Mouse (Mus musculus): ENCODE measurements around the gene Kcne4.
A peak's percentile ranks its signal among the peaks of the same experiment; 100 is the strongest.
"Not testable (repeated sequence)": the region's sequence is repeated elsewhere in the genome, so short reads cannot be mapped to it uniquely, and the experiment has no call there.

Kcne4 gene

DNA sequence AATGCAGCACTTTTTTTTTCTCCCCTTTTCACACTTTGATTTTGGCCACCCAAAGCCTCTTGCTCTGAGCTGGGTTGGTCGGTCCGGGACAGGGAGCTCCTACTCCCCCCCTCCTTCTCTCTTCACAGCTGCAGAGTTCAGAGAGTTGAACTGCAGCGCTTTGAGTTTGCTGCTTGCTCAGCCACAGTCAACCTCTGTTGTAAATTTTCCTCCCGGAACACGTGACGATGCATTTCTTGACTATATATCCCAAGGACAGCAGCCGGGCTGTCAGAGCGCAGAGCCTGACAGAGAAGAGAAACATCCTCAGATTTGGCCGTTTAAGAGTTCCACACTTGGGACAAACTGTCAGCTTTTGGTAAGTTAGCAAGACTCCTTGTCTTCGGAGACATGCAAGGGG is at the start of gene Kcne4:
Gene Kcne4, plus strand, starts transcription at position 120 of the 400 bp plus-strand sequence.
- DNase-seq (ENCODE audit: low read depth, low spot score): no peak

DNA sequence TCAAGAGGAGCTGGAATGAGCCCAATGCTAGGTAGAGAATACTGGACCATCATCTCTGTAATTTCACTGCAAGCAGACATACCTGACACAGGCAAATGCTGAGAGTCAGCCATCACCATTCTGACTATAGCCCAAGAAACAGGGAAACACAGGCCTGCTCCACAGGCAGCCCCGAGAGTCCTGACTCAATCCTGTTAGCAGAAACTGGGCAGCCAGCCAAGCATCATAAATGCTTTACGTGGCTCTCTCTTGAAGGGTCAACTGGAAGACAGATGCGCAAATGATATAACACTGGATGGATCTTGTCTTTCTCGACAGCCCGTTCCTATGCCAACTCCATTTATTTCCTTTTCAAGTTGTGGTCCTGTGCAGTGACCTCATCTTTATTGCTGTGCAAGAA is 34.7 kb upstream of the Kcne4 start:
- DNase-seq (ENCODE audit: low read depth, low spot score): no peak

DNA sequence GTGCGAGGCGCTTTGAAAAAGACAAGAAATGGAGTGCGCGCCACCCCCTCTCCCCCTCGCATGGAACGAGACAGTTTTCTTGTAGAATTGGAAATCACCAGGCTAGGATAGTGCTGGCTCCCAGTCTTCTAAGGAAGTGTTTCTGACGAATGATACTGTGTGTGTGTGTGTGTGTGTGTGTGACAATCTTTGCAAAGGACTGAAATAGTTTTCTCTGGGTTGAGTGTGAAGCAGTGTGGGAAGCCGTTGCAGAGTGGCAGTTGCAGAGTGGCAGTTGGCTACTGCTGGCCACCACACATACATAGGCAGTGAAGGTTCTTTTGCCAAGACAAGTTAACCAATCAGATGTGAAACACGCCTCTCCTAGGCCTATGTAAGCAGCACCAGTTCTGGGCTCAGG is 31.6 kb upstream of the Kcne4 start:
- DNase-seq (ENCODE audit: low read depth, low spot score): not testable (repeated sequence)

DNA sequence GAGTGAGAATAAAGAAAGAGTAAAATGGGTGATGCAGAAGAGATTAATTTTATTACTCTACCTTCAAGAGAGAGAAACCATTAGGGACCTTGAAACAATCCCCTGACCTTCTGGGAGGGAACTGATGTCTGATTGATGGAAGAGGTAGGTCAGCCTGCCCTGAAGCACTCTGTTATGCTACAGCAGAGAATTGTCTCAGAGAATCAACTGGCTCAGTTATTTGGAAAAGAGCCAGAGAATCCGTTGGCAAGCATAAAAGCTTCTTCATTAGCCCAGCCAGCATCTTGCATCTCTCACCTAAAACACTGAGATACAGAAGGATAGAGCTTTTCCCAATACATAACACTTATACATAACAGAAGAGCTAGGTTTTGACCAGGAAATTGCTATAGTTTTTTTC is 26.8 kb upstream of the Kcne4 start:
- DNase-seq (ENCODE audit: low read depth, low spot score): no peak

DNA sequence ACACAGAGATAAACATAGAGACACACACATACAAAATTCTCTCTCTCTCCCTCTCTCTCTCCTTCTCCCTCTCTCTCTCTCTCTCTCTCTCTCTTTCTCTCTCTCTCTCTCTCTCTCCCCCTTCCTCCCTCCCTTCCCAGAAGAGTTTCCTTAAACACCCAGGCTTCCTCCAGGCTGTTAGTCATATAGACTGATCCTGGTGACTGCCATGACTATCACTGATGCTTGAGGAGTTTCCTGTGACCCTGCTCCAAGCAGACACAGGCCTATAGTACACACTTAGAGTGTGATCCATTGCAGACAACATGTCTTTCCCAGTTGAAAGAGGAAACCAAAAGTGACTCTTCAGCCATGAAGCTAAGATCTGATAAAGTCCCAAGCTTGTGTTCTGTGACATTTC is 9.1 kb upstream of the Kcne4 start:
- no peak for DNase-seq (ENCODE audit: low read depth, low spot score)

DNA sequence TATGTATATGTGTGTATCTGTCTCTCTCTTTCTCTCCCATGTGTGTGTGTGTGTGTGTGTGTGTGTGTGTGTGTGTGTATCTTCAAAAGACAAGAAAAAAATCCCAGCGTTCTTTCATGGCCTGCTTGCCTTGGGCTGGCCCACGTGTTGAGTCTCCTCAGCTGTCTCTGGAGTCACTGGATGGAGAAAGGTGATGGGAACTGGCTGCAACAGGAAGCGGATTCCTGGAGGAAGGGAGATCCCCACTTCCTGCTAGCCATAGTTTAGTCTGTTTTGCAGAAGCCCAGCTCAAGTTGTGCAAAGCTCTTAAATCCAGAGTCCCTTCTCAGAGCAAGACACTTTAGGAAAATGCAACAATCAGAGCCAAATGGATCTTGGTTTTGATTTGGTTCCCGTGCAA is 6.7 kb upstream of the Kcne4 start:
- DNase-seq (ENCODE audit: low read depth, low spot score): no peak

DNA sequence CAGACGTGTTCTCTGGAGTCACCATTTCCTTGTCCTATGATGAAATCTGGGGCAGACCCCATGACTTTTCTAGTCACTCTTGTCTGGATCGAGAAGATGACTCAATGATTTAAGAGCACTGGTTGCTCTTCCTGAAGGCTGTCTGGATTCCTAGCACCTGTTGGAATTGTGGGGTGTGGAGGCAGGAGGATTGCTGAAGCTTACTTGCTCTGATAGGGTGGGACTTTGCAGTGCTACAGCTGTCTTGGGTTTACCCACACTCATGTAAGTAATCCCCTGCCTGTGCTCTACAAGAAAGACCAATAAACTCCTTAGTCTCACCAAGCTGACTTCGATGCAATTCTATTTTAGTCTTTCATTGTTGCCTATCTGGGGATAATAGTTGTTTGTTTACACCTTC is 5.7 kb upstream of the Kcne4 start:
- no peak for DNase-seq (ENCODE audit: low read depth, low spot score)

DNA sequence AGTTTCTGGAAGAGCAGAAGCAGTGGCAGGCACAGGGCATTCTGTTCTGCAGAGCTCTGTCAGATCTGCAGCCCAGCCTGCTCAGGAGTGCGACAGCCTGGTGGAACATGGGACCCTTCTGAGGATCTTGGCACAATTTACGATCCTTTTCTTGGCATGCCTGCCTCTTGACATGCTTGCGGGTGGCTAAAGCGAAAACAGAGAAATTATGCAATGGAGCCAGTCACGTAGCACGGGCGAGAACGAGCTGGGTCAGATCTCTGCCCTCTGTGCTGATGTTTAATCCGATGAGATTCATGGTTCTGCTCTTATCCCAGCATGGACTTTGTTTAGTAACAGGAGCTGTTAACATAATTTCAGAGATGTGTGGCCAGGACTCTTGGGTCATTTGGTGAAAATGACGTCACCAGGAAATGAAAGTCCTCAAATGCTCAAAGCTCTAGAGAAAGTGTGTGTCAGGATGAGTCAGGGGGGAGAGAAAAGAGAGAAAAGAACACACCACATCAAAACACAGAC is 4.5 kb upstream of the Kcne4 start:
- no peak for DNase-seq (ENCODE audit: low read depth, low spot score)

DNA sequence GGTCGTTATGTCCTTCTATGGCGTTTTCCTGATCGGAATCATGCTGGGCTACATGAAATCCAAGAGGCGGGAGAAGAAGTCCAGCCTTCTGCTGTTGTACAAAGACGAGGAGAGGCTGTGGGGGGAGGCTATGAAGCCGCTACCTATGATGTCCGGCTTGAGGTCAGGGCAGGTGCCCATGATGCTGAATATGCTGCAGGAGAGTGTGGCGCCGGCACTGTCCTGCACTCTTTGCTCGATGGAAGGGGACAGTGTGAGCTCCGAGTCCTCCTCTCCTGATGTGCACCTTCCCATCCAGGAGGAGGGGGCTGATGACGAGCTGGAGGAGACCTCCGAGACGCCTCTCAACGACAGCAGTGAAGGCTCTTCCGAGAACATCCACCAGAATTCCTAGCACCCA is 1.2 kb downstream of the Kcne4 start:
- no peak for DNase-seq (ENCODE audit: low read depth, low spot score)

DNA sequence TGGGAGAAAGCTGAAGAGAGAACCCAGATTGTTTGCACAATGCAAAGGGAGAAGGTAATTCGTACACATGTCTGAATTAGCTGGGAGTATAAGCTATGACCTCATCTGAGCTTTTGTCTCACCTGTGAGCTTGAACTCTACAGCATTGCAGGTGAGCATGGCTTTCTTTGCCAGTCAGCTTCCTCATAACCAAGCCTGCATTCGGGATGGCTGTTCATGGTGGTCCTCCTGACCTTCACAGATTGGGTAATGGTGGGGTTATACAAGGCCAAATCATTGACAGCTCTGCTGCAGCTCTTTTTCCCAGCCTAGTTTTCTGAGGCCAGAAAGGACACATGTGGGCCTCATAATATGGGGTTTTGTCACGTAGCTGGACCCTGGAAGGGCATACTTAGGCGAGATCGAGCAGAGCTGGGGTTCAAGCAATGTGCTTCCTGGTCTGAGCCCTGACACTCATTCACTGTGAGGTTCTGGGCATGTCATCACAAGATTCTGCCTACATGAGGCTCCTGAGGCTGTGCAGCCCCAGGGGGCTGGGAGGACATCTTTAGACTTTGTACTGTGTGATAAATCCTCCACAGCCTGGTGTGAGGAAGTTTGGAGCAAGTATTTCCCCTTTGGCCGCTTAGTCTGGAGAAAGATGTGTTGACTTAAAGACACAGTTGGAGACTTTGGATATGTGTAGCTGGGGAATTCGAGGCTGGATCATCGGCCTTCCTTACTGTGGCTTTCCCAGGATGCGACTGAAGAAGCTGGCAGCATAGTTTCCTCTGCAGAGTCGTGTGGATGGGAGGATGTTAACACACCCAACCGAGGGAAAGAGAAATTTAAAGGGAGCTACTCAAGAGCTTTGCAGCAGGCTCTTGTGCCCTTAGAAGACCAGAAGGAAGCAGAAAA is 2.3 kb downstream of the Kcne4 start:
- no peak for DNase-seq (ENCODE audit: low read depth, low spot score)

DNA sequence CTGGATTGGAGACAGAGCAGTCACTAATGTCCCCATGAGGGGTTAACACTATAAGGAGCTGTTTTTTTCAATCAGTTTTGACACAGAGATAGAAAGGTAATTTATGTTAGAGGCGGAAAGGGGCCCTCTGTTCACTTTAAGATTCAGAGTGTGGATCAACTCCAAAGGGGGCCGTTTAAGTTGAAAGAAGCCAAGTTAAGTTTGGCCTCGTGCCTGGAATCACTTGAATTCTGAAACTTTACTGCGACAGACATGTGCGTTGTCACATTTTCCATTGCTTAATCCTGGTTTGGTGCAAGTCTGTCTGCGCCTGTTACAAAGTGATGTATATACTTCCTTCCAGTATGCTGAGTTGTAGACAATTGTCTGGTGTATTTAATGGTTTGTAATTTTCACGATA is 3.0 kb downstream of the Kcne4 start:
- DNase-seq (ENCODE audit: low read depth, low spot score): no peak

DNA sequence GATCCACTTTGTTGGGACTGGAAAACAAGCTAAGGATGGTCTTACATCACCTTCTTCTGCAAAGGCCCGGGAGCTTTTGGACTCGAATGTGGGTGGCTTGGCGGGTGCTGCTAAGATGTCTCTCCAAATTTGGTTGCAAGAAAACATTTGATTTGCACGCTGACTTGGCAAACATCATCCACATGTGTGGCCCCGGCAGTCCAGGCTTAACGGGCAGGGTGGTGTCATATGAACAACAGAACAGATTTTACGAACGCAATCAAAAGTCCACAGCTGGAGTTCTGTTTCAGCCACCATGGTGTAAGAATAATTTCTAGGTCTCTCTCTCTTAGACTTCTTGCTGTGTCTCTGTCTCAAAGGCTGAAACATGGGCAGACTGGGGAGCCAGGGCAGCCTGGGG is 3.6 kb downstream of the Kcne4 start:
- DNase-seq (ENCODE audit: low read depth, low spot score): no peak

DNA sequence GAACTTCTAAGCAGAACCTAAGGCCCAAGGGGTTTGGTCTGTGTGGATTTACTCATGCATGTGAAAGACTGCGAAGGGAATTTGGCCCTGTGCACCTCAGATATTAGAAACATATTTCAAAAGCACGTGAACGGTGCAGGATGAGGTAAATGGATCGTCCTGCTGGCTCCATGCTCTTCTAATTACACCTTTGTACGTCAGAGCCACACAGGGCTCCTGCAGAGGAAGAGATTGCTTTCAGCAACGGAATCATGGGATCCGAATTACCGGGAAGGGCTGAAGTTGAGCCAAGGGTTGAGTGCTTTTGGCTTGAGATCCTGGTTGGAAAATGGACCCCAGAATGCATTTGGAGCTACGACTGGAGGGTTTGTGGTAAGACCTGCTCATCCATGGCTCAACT is 4.6 kb downstream of the Kcne4 start:
- DNase-seq (ENCODE audit: low read depth, low spot score): no peak

DNA sequence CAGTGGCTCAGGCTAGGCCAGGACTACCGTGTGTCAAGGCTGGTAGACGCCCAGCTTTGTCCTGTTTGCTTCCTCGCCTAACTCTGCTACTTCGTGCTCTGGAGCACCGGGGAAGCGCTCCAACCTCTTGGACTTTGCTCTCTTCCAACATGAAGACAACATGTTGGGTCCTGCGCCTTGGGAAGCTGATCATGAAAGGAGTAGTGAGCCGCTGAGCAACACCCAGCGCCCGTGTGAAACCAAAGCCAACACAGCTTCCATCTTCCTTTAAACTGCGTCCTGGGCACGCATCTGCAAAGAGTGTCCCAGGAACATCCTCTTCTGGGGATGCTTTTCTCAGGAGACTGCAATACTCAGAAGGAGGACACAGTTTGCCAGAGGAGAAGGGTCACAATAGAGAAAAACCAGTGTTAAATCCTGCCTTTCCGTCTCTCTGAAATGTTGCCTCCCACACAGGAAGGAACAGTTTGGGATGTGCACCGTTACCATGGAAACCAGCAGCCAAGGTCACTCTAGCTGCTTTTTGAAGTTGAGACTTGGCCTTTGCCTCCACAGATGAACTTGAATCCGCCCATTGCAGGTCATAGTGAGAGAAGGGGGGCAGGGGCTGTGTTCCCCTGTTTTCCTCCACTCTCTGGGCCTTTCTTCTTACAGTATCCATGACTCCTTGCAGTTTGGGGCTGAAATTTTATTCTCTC is 5.3 kb downstream of the Kcne4 start:
- peak; percentile 33 for DNase-seq (ENCODE audit: low read depth, low spot score)

DNA sequence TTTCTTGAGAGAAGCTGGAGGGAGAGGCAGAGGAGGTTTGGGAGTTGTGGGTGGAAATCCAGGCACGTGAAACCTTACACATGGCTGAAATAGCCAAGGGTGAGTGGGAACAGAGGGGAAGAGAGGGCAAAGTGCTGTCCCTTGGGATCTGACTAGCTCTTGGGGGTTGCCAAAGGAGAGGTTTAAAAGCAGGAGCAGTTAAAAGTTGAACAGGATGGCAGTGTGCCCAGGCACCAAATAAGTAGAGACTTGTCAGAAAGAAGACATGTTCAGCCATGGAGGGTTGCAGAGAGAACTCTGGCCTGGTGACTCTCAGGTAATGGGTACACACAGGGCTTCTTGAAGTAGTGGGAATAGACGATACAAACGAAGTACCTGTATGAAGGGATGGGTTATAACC is 8.7 kb downstream of the Kcne4 start:
- no peak for DNase-seq (ENCODE audit: low read depth, low spot score)

DNA sequence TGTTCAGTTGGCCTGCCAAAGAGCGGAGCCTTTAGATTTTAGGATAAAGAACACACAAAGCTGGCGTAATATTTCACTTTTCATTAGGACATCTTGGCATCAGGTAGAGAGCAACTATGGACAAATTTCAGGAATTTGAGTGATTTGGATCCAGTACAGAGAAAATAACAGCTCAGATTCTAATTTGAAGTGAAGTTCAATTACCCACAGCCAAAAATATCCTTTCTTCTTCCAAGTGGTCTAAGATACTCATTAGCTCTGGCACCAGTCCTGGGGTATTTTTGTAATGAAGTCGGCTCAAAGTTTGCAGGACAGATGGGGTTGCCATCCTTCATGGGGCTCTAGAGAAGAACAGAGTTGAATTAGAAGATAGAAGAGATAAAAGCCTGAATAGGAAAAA is 21.9 kb downstream of the Kcne4 start:
- no peak for DNase-seq (ENCODE audit: low read depth, low spot score)

DNA sequence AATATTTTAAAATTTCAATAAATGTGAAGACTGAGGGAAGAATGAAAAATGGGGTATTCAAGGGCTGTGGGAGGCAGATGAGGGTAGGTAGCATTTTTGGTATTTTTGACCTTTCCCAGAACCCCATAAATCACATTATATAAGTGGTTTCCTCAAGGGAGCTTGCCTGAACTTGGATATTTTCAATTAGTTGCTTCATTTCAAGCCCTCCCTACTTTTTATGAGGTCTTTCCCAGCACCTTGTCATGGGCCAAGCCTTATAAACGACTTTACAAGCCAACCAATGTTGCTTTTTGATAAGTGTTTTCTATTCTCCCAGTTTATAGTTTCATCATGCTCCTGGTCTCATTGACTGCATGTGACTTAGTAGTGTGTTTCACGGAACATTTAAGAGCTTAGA is 24.2 kb downstream of the Kcne4 start:
- no peak for DNase-seq (ENCODE audit: low read depth, low spot score)

DNA sequence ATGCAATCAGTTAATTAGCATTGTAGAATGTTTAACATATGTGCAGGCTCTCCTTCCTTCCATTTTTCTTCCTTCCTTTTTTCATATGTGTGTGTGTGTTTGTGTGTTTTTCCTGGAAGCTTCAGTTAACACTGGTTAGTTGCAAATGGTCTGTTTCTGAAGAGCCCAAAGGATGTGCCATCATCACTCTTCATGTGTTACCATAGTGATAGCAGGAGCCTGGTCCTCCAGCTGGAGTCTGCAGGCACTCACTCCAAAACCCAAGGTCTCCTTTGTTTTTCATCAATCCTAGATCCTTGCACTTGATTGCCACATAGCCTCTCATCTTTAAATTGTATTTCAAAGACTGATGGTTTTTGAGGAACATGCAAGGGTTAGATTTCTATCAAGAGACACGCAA is 29.1 kb downstream of the Kcne4 start:
- DNase-seq (ENCODE audit: low read depth, low spot score): no peak

DNA sequence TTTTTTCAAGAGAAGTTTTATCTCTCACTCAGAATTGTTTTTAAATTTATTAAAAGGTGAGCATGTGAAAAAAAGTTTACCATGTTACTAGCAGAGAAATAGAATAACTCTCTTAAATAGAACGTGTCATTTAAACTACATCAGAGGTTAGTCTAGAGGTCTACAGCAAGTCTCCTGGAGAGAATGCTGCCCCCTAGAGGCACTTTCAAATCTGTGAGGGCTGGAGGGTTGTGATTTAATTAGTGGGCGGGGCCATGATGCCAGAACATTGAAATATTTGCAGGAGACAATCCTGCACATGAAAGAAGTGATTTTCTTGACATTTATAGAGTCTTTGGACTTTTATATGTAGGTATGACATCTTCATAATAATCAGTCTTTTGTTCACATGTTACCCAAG is 29.9 kb downstream of the Kcne4 start:
- DNase-seq (ENCODE audit: low read depth, low spot score): peak; percentile 13

DNA sequence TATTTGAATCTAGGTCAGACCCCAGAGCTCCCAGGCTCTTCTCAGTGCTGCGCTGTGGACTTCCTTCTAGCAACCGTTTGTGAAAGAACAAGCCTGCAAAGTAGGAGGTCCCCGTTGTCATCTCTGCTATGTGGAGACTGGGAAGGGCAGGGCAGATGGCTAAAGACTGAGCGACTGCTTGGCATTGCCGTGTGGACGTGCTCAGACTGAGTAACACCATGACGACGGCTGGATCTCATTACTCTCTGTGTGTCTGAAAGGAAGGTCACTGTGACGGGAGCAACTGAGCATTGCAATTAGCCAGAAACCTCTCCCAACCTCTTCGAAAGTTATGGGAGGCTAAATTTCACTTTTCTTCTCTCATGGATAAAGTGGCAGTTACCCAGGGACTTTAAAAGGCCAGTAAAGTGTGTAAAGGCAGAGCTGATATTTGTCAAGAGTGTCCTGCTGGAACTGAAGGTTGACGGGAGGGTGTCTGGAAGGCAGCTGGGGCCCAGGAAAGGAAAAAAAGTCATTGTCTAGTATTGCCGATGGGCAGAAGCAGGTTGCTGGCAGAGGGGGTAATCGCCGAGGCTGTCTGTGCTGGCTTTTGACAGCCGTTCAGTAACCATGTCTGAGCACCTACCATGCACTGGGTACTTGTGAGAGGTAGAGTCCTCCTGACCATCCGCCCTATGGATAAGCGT is 36.0 kb downstream of the Kcne4 start:
- no peak for DNase-seq (ENCODE audit: low read depth, low spot score)

DNA sequence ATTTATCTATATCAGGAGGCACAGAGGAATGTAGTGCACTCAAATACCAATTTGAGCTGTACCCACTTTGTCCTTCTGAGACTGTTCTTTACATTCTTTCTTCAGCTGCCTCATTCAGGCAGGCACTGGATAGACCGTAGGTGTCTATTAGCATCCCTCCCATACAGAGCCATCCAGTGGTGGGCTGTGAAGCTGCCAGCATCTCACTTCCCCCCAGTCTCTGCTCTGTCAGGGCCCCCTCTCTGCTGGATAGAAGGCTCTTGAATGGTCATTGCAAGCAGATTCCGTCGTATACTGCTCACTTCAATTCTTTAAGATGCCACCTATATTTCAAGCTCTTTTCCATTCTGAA is 36.5 kb downstream of the Kcne4 start:
- no peak for DNase-seq (ENCODE audit: low read depth, low spot score)

DNA sequence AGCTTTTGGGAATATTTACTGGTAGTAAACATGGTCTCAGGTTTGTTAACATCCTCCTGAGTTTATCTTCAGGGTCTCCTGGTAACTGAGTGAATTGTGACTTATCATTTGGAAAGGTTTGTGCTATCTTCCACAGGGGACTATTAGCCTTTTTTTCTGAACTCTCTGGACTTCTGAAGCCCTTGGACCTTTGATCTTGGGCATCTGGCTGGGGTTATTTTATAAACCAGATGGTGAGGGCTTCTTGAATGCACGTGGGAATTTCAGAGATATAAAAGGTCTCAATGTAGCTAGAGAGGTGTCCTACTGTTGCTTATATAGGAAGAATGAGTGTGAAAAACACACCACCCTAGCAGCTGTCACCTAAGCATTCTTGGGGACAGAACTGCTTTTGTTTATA is 37.7 kb downstream of the Kcne4 start:
- DNase-seq (ENCODE audit: low read depth, low spot score): no peak

DNA sequence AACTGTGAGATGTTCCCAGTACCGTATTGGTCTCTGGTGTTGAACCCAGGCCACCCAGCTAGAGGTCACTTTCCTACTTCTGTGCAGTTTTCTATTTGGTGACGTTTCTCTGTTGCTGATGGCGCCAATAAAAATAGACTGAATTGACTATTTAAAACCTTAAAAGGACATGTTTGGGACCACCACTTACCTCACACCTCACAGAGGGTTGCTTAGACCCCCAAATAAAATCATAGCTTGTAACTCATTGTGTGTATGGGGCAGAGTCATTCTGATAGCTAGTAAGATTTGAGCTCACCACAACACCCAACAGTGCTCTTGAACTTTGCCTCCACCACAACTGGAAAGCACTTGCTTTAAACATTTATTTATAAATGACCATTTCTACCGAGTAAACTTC is 43.0 kb downstream of the Kcne4 start:
- no peak for DNase-seq (ENCODE audit: low read depth, low spot score)
